Mouse (Mus musculus): ENCODE measurements around the gene Spag17. TPM values are rescaled to one million over a fixed set of nuclear protein-coding genes. Genes with fewer than 3 reads are reported as not detected.

The Spag17 gene
- 0.67 and 0.89 TPM in 2 replicates for polyA plus RNA-seq (2015; fragmentation: Nextera tagmentation; extraction: Ambion mirVana)

DNA sequence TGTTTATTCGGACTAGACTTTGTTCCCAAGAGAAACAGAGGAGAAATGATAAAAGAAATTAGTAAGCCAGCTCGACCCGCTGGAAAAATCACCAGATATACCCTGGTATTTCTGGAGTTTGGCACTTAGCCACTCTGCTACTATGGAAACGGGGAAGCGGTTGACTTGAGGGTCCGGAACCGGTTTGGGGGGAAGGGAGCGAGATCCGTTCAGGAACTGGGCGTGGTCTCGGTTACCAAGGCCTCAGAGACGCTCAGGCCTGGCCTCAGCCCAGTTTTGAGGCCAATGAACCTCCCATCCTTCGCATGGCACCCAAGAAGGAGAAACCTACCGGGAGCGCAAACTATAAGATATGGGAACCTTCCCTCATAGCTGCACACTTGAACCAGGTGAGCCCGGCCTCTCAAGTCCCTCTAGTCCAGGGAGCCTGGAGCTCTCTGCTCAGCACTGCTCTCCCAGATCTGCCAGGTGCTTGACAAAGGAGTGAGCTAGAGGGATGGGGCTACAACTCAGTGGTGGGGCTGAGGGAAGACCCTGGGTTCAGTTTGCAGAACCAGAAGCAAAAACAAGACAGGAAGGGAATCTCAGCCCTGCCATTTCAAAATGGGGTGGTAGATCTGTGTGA is at the start of gene Spag17:
Gene Spag17 (plus strand): TSS at position 220 of the 625 bp plus-strand sequence.
- no peaks in the 10 kb centered on the region for H3K36me3 ChIP-seq (ENCODE audit: control insufficient read depth, insufficient read depth, low read length)
- no peaks in the 10 kb centered on the region for H3K27me3 ChIP-seq (ENCODE audit: control insufficient read depth, insufficient read depth, low read depth, low read length)
- no peaks in the 10 kb centered on the region for H3K4me1 ChIP-seq (ENCODE audit: control insufficient read depth, insufficient read depth, low read length)
- ATAC-seq, result no peak
- no peak within 1 kb of the TSS for H3K9ac ChIP-seq (ENCODE audit: low read depth, low read length)
- H3K27ac ChIP-seq (ENCODE audit: low read length), result no peak within 1 kb of the TSS
- H3K4me3 ChIP-seq (ENCODE audit: low read depth, low read length), result no peak within 1 kb of the TSS
- peak within 1 kb of the TSS; percentile 16; the same call in 1 of the 2 replicates for H3K4me2 ChIP-seq (ENCODE audit: low read length)
- 50% methylated on average over 16 of the region's 16 CpGs for WGBS
- H3K9me3 ChIP-seq (replicated peaks; ENCODE audit: control insufficient read depth, low read length, poor library complexity, severe bottlenecking), result no peaks in the 10 kb centered on the region

- H3K4me1 ChIP-seq (ENCODE audit: control insufficient read depth, insufficient read depth, low read length), result no peaks in the 10 kb centered on the region
- no peak for ATAC-seq
- H3K27ac ChIP-seq (ENCODE audit: low read length), result no peak overlapping the region
- H3K4me3 ChIP-seq (ENCODE audit: low read depth, low read length), result no peak overlapping the region
- H3K9ac ChIP-seq (ENCODE audit: low read depth, low read length), result no peak overlapping the region
- H3K4me2 ChIP-seq (ENCODE audit: low read length), result no peak overlapping the region
- H3K36me3 ChIP-seq (ENCODE audit: control insufficient read depth, insufficient read depth, low read length), result no peaks in the 10 kb centered on the region
- no peaks in the 10 kb centered on the region for H3K9me3 ChIP-seq (replicated peaks; ENCODE audit: control insufficient read depth, low read length, poor library complexity, severe bottlenecking)
- WGBS, result 69% methylated on average over 2 of the region's 2 CpGs
- H3K27me3 ChIP-seq (ENCODE audit: control insufficient read depth, insufficient read depth, low read depth, low read length), result no peaks in the 10 kb centered on the region
Observed at GRCm38 (mm10) chr3:99842333-99842732, 42.9 kb upstream of the Spag17 start.

DNA sequence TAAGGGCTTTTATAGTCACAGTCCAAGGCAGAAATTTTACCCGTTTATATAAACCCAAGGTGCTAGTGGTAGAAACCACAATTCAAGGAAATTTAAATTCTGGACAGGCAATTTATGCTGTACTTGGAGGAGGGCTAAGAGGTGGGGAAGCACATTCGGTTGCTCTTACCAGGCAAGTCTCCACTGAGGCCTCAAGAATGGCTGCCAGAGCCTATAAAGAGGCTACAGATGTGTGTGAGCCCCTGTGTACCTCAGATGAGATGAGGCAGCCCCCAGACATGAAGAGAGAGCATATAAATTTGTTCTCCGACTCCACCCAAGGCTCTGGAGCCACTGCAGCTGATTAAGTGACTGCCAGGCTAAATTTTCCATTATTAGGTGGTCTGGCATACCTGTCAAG is 42.4 kb upstream of the Spag17 start:
- H3K4me3 ChIP-seq (ENCODE audit: low read depth, low read length), result no peak overlapping the region
- H3K4me2 ChIP-seq (ENCODE audit: low read length), result no peak overlapping the region
- WGBS, result 80% methylated on average over 3 of the region's 3 CpGs
- ATAC-seq, result no peak
- no peak overlapping the region for H3K9ac ChIP-seq (ENCODE audit: low read depth, low read length)
- no peaks in the 10 kb centered on the region for H3K9me3 ChIP-seq (replicated peaks; ENCODE audit: control insufficient read depth, low read length, poor library complexity, severe bottlenecking)
- no peaks in the 10 kb centered on the region for H3K36me3 ChIP-seq (ENCODE audit: control insufficient read depth, insufficient read depth, low read length)
- H3K4me1 ChIP-seq (ENCODE audit: control insufficient read depth, insufficient read depth, low read length), result no peaks in the 10 kb centered on the region
- H3K27me3 ChIP-seq (ENCODE audit: control insufficient read depth, insufficient read depth, low read depth, low read length), result no peaks in the 10 kb centered on the region
- H3K27ac ChIP-seq (ENCODE audit: low read length), result no peak overlapping the region

DNA sequence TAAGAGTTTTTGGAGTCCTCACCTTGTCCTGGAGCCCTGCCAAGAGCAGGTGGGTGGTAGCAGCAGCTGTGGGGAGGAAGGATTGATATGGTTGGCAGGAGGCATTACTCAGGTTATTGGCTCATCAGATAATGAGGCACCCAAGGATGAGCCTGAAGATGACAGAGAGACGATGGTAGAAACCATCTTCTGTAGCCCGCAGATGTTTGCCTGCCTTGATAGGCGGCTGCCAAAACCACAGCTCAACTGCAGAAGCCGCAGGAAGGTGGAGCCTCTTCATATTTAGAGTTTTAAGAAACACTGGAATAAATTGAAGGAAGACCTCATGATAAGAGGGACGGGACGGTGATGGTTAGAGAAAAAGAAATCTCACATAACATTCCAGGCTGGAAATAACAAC is 42.0 kb upstream of the Spag17 start:
- no peak for ATAC-seq
- H3K36me3 ChIP-seq (ENCODE audit: control insufficient read depth, insufficient read depth, low read length), result no peaks in the 10 kb centered on the region
- no peaks in the 10 kb centered on the region for H3K27me3 ChIP-seq (ENCODE audit: control insufficient read depth, insufficient read depth, low read depth, low read length)
- H3K27ac ChIP-seq (ENCODE audit: low read length), result no peak overlapping the region
- H3K9ac ChIP-seq (ENCODE audit: low read depth, low read length), result no peak overlapping the region
- no peaks in the 10 kb centered on the region for H3K9me3 ChIP-seq (replicated peaks; ENCODE audit: control insufficient read depth, low read length, poor library complexity, severe bottlenecking)
- H3K4me1 ChIP-seq (ENCODE audit: control insufficient read depth, insufficient read depth, low read length), result no peaks in the 10 kb centered on the region
- 90% methylated on average over 6 of the region's 6 CpGs for WGBS
- no peak overlapping the region for H3K4me3 ChIP-seq (ENCODE audit: low read depth, low read length)
- H3K4me2 ChIP-seq (ENCODE audit: low read length), result no peak overlapping the region

GRCm38 (mm10) chr3:99850926-99851325 is 34.3 kb upstream of the Spag17 start:
- Histone ChIP-seq H3K4me1 (ENCODE audit: control insufficient read depth, insufficient read depth, low read length) (no peaks in the 10 kb centered on the region), H3K4me3 (ENCODE audit: low read depth, low read length) (no peak overlapping the region), H3K27ac (ENCODE audit: low read length) (no peak overlapping the region), H3K9ac (ENCODE audit: low read depth, low read length) (no peak overlapping the region), H3K27me3 (ENCODE audit: control insufficient read depth, insufficient read depth, low read depth, low read length) (no peaks in the 10 kb centered on the region), H3K4me2 (ENCODE audit: low read length) (no peak overlapping the region), H3K9me3 (replicated peaks; ENCODE audit: control insufficient read depth, low read length, poor library complexity, severe bottlenecking) (no peaks in the 10 kb centered on the region), H3K36me3 (ENCODE audit: control insufficient read depth, insufficient read depth, low read length) (no peaks in the 10 kb centered on the region)
- no peak for ATAC-seq
- 85% methylated on average over 7 of the region's 7 CpGs for WGBS

- H3K4me1 ChIP-seq (ENCODE audit: control insufficient read depth, insufficient read depth, low read length), result no peaks in the 10 kb centered on the region
- H3K36me3 ChIP-seq (ENCODE audit: control insufficient read depth, insufficient read depth, low read length), result no peaks in the 10 kb centered on the region
- 52% methylated on average over 3 of the region's 3 CpGs for WGBS
- no peak overlapping the region for H3K27ac ChIP-seq (ENCODE audit: low read length)
- no peak overlapping the region for H3K4me3 ChIP-seq (ENCODE audit: low read depth, low read length)
- H3K9ac ChIP-seq (ENCODE audit: low read depth, low read length), result no peak overlapping the region
- H3K4me2 ChIP-seq (ENCODE audit: low read length), result no peak overlapping the region
- no peak for ATAC-seq
- H3K27me3 ChIP-seq (ENCODE audit: control insufficient read depth, insufficient read depth, low read depth, low read length), result no peaks in the 10 kb centered on the region
- no peaks in the 10 kb centered on the region for H3K9me3 ChIP-seq (replicated peaks; ENCODE audit: control insufficient read depth, low read length, poor library complexity, severe bottlenecking)
Observed at GRCm38 (mm10) chr3:99854595-99854994, 30.6 kb upstream of the Spag17 start.

- H3K4me1 ChIP-seq (ENCODE audit: control insufficient read depth, insufficient read depth, low read length), result no peaks in the 10 kb centered on the region
- WGBS, result 70% methylated on average over 3 of the region's 3 CpGs
Observed at GRCm38 (mm10) chr3:99858922-99859321, 26.3 kb upstream of the Spag17 start.

DNA sequence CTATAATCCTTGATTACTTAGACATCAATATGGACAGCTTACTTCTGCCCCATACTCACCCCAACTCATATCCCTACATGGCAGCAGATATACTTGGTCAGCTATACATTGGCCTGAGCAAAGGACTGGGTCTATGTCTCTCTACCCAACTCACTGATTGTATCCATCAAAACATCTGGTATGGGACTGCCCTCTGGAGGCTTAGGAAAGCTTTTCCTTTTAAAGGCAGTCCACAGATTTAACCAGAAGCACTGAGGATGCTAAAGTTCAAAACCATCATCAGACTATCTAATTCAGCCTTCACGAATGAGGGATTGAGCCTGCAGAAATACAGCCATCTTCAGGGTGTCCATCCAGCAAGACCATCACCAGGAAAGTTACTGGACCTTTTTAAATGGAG is 20.5 kb upstream of the Spag17 start:
- Histone ChIP-seq H3K27me3 (ENCODE audit: control insufficient read depth, insufficient read depth, low read depth, low read length) (no peaks in the 10 kb centered on the region), H3K36me3 (ENCODE audit: control insufficient read depth, insufficient read depth, low read length) (no peaks in the 10 kb centered on the region), H3K4me2 (ENCODE audit: low read length) (no peak overlapping the region), H3K9me3 (replicated peaks; ENCODE audit: control insufficient read depth, low read length, poor library complexity, severe bottlenecking) (no peaks in the 10 kb centered on the region), H3K27ac (ENCODE audit: low read length) (no peak overlapping the region), H3K9ac (ENCODE audit: low read depth, low read length) (no peak overlapping the region), H3K4me1 (ENCODE audit: control insufficient read depth, insufficient read depth, low read length) (no peaks in the 10 kb centered on the region), H3K4me3 (ENCODE audit: low read depth, low read length) (no peak overlapping the region)
- no peak for ATAC-seq
- 87% methylated on average over 1 of the region's 1 CpGs for WGBS

More at GRCm38 (mm10) chr3:99858922-99859321, 26.3 kb upstream of the Spag17 start:
- Histone ChIP-seq H3K4me3 (ENCODE audit: low read depth, low read length) (no peak overlapping the region), H3K27me3 (ENCODE audit: control insufficient read depth, insufficient read depth, low read depth, low read length) (no peaks in the 10 kb centered on the region), H3K36me3 (ENCODE audit: control insufficient read depth, insufficient read depth, low read length) (no peaks in the 10 kb centered on the region), H3K9ac (ENCODE audit: low read depth, low read length) (no peak overlapping the region), H3K27ac (ENCODE audit: low read length) (no peak overlapping the region), H3K9me3 (replicated peaks; ENCODE audit: control insufficient read depth, low read length, poor library complexity, severe bottlenecking) (no peaks in the 10 kb centered on the region), H3K4me2 (ENCODE audit: low read length) (no peak overlapping the region)
- ATAC-seq, result no peak

DNA sequence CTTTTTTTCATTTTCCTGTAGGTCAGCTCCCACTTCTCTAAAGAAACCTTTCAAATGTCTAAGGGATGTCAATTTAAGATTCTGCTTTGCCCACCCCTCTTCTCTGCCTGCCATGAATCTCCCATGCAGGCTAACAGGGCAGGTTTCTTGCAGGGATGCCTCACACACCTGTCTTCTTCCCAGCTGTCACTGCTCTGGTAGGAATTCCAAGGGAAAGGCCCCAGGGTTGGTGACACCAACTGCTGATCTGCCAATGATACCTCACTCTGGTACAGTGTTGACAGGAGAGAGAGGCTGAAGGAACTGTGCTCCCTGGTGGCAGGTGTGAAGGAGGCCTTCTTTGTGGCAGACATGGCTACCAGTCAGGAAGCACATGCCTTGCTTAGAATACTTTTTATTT is 10.1 kb upstream of the Spag17 start:
- no peak overlapping the region for H3K27ac ChIP-seq (ENCODE audit: low read length)
- no peaks in the 10 kb centered on the region for H3K36me3 ChIP-seq (ENCODE audit: control insufficient read depth, insufficient read depth, low read length)
- ATAC-seq, result no peak
- H3K4me2 ChIP-seq (ENCODE audit: low read length), result no peak overlapping the region
- no peak overlapping the region for H3K4me3 ChIP-seq (ENCODE audit: low read depth, low read length)
- H3K4me1 ChIP-seq (ENCODE audit: control insufficient read depth, insufficient read depth, low read length), result no peaks in the 10 kb centered on the region
- no peak overlapping the region for H3K9ac ChIP-seq (ENCODE audit: low read depth, low read length)
- H3K9me3 ChIP-seq (replicated peaks; ENCODE audit: control insufficient read depth, low read length, poor library complexity, severe bottlenecking), result no peaks in the 10 kb centered on the region
- no peaks in the 10 kb centered on the region for H3K27me3 ChIP-seq (ENCODE audit: control insufficient read depth, insufficient read depth, low read depth, low read length)

Data from midbrain, embryonic 16.5 days (tissue).